Mouse (Mus musculus) heart, adult 10 weeks (tissue): ENCODE measurements around the gene Ddc. TPM values are rescaled to one million over a fixed set of nuclear protein-coding genes. Genes with fewer than 3 reads are reported as not detected.

Source experiments
- polyA plus RNA-seq: library from polyadenylated mRNA; stranded (reverse); fragments of 350-450 nt; fragmentation: Illumina TruSeq; extraction: RNeasy Lipid Tissue Mini Kit (QIAGEN cat#74804); gene quantifications from one replicate; pipeline ENCODE4 v1.2.3, GENCODE M21; 2014; ENCODE audit warnings: low read depth, low replicate concordance

Gene Ddc
- 9.3 TPM for polyA plus RNA-seq

DNA sequence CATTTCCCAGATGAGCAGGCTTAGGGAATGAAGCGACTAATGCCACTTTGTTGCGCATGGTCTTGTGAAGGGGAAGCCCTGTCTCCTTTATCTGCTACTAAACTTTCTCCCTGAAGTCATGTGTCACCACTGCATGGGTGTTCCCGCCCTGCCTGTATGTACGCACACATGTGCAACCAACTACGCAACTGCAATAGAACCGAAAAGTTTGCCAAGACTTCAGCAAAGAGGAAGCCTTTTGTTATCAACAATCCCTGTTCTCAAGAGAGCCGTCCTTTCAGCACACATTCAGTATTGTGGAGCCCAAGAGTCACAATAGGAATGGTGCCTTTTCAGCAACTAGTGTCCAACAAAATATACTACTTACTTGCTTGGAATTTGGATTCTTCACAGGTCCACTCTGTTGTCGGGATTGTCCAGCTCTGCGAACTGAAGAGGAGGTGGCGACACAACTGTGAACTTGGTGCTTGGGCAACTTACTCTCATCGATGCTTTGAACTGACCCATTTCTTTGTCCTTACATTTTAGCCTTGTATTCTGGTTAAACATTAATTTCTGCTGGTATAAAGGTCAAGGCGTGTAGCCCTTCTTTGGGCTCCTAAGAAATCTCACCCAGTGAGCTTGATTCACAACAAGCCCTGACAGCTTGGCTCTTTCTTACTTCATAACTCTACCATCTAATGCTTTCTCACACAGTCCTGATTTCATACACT, at the start of gene Ddc:
Gene Ddc, minus strand, starts transcription at position 500 of the 713 bp plus-strand sequence.

DNA sequence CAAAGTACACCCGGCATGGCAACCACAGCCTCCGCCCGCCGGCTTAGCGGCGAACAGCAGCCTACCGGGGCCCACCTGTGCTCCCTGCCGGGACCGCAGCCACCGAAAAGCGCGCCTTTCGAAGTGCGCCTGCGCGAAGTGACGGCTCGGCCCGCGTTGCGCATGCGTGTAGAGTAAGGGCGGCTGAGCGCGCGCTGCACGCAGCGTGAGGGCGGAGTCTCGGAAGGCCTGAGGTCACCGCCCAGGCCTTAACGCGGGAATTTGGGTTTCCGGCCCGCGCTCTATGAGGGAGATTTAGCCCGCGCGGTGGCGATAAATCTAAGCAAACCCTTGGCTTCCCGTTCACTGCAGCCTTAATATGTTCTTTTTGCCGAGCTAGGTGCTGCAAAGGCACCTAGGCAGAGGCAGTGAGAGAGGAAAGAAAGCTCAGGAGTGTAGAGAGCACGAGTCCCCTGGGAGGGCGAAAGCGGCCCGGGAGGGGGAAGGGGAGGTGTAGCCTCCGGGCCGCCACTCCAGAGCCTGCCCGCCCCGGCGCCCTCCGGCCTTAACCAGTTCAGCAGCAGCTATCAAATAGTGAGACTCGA, 89.0 kb downstream of the Ddc start, which contains the start of gene Fignl1:
Gene Fignl1, minus strand, starts transcription at position 143 of the 584 bp plus-strand sequence.

Other genes with a start within 250 kb of the Ddc start
- 0.58 TPM for gene Ikzf1, start 213.1 kb downstream of the Ddc start, polyA plus RNA-seq
- 0.26 TPM for gene Fignl1, start 89.2 kb downstream of the Ddc start, polyA plus RNA-seq
- 43.5 TPM for gene Grb10, start 140.5 kb upstream of the Ddc start, polyA plus RNA-seq